Mouse (Mus musculus) megakaryocyte, embryonic 14.5 days (primary cell): ENCODE measurements around the gene Scp2d1.

Source experiments
- FLI1 ChIP-seq: IDR thresholded peaks from 2 replicates; pipeline ENCODE4 v1.6.1; 2012; ENCODE audit warnings: low read length, inconsistent platforms, mixed read lengths
- GATA1 ChIP-seq: IDR thresholded peaks from 3 replicates; pipeline ENCODE4 v1.6.1; 2012; ENCODE audit warnings: mixed read lengths, low read length, inconsistent platforms, borderline replicate concordance

- TF ChIP-seq GATA1 (no peak), FLI1 (no peak)
Measured at GRCm38 (mm10) chr2:144807766-144808754, 15.4 kb upstream of the Scp2d1 start.
